Mouse (Mus musculus): Measurements from ENCODE around the gene Hdhd5. TPM values are rescaled to one million over a fixed set of nuclear protein-coding genes. Genes with fewer than 3 reads are reported as not detected.

Hdhd5 gene
- total RNA-seq, 1 experiment from 2014 or later, result 25.6 TPM

GRCm38 (mm10) chr6:120483211-120483626 is 47.9 kb downstream of the Hdhd5 start:
- DNase-seq, result peak; percentile 71

- peak; percentile 29 for DNase-seq
Measured at GRCm38 (mm10) chr6:120482756-120483155, 48.4 kb downstream of the Hdhd5 start.

GRCm38 (mm10) chr6:120482021-120482420 is 49.1 kb downstream of the Hdhd5 start:
- no peak for DNase-seq

- no peak for DNase-seq
Measured at GRCm38 (mm10) chr6:120481538-120481937, 49.6 kb downstream of the Hdhd5 start.

- DNase-seq, result no peak
Measured at GRCm38 (mm10) chr6:120480361-120480760, 50.8 kb downstream of the Hdhd5 start.

GRCm38 (mm10) chr6:120479302-120479701 is 51.8 kb downstream of the Hdhd5 start:
- no peak for DNase-seq

GRCm38 (mm10) chr6:120475288-120475687 is 55.8 kb downstream of the Hdhd5 start:
- no peak for DNase-seq

GRCm38 (mm10) chr6:120473427-120473826 is 57.7 kb downstream of the Hdhd5 start:
- DNase-seq, result no peak

GRCm38 (mm10) chr6:120472455-120473140 is 58.5 kb downstream of the Hdhd5 start:
- no peak for DNase-seq

GRCm38 (mm10) chr6:120471991-120472441 is 59.1 kb downstream of the Hdhd5 start:
- no peak for DNase-seq

GRCm38 (mm10) chr6:120470666-120471065 is 60.5 kb downstream of the Hdhd5 start:
- peak; percentile 45 for DNase-seq

GRCm38 (mm10) chr6:120469770-120470169 is 61.3 kb downstream of the Hdhd5 start:
- DNase-seq, result no peak

- DNase-seq, result no peak
Measured at GRCm38 (mm10) chr6:120469268-120469667, 61.9 kb downstream of the Hdhd5 start.

- DNase-seq, result no peak
Measured at GRCm38 (mm10) chr6:120468259-120468658, 62.9 kb downstream of the Hdhd5 start.

- DNase-seq, result no peak
Measured at GRCm38 (mm10) chr6:120466609-120467329, 64.3 kb downstream of the Hdhd5 start.

- DNase-seq, result no peak
Measured at GRCm38 (mm10) chr6:120465393-120465792, 65.7 kb downstream of the Hdhd5 start.

- no peak for DNase-seq
Measured at GRCm38 (mm10) chr6:120464406-120464939, 66.6 kb downstream of the Hdhd5 start.

- DNase-seq, result peak; percentile 57
Measured at GRCm38 (mm10) chr6:120463884-120464283, 67.2 kb downstream of the Hdhd5 start.

GRCm38 (mm10) chr6:120463086-120463871 is 67.8 kb downstream of the Hdhd5 start, which contains the start of gene Il17ra:
Il17ra (plus strand) TSS chr6:120463247.
- DNase-seq, result peak; percentile 90

- no peak for DNase-seq
Measured at GRCm38 (mm10) chr6:120462251-120462650, 68.9 kb downstream of the Hdhd5 start.

GRCm38 (mm10) chr6:120461217-120461616 is 69.9 kb downstream of the Hdhd5 start:
- DNase-seq, result no peak
